ENCODE assay signal across 11 mouse cellular contexts in the genomic region with DNA sequence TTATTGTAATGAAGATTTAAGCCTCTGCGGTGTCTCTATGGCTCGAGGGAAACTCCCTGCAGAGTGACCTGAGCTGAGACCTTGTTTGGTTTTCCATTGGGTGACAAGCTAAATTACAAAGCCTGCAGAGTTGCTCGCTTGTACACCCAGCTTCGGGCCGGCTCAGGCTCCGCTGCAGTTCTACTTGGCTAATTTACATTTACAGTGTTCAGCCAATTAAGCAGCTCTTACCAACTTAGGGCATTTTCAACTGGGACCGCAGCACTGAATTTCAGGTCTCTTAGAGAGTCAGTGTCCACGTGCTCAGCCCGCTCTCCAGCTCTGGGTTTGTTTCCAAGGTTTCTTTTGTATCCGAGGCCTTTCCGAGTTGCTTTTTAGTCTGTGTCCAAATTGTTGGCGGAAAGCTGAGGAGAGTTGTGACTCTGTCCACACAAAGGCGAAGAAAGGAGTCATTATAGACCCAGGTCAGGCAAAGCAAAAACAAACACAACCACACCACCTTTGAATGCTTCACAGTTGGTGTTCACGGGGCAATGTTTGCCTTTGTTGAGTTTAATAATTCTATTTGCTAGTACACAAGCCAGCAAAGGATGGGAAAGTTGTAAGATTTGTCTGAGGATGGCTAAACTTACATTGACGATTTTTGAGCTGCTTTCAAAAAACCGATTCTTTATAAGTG.
DNase-seq lines count a peak whose midpoint lies in the region; ATAC-seq and TF ChIP-seq lines count a peak whose summit lies in the region.
"Had no signal": no experiment of that assay in that cellular context is flagged by ENCODE, and none has a peak within 500 bp of the region (broad histone marks: within the 10 kb centered on the region; RNA-seq: fewer than 3 reads in every experiment).

No protein-coding gene starts in this region.

- H3K27me3 ChIP-seq in forebrain, embryonic 14.5 days (replicated peaks; ENCODE audit: control insufficient read depth, insufficient read depth, low read length) = 0 out of 2 replicates have a peak, but pooled peaks cover 3% of the 10 kb centered on the region
- H3K27me3 ChIP-seq in kidney, embryonic 15.5 days = no peaks in the 10 kb centered on the region
- H3K27me3 ChIP-seq in midbrain, embryonic 16.5 days (ENCODE audit: control insufficient read depth, insufficient read depth, low read depth, low read length) = no peaks in the 10 kb centered on the region

- 6% methylated on average over 16 of the region's 16 CpGs for WGBS in forebrain, embryonic 14.5 days
- 32% methylated on average over 16 of the region's 16 CpGs for WGBS in kidney, embryonic 15.5 days
- 13% methylated on average over 16 of the region's 16 CpGs for WGBS in midbrain, embryonic 16.5 days
- 64% methylated on average over 16 of the region's 16 CpGs for whole genome bisulfite sequencing in lung, adult 2 months

- H3K36me3 ChIP-seq in forebrain, embryonic 14.5 days (ENCODE audit: control insufficient read depth, insufficient read depth, low read length) = peaks cover 5% of the 10 kb centered on the region; the same call in 1 of the 2 replicates
- no peaks in the 10 kb centered on the region for H3K36me3 ChIP-seq in kidney, embryonic 15.5 days
- peaks cover 6% of the 10 kb centered on the region for H3K36me3 ChIP-seq in midbrain, embryonic 16.5 days (ENCODE audit: control insufficient read depth, insufficient read depth, low read length)
- H3K36me3 ChIP-seq: G1E had no signal

- no peaks in the 10 kb centered on the region for H3K9me3 ChIP-seq in forebrain, embryonic 14.5 days (replicated peaks; ENCODE audit: control insufficient read depth, low read length)
- H3K9me3 ChIP-seq in kidney, embryonic 15.5 days (replicated peaks) = no peaks in the 10 kb centered on the region
- no peaks in the 10 kb centered on the region for H3K9me3 ChIP-seq in midbrain, embryonic 16.5 days (replicated peaks; ENCODE audit: control insufficient read depth, low read length, poor library complexity, severe bottlenecking)

- DNase-seq in embryo, embryonic 10 days (ENCODE audit: low spot score) = peak; percentile 40
- DNase-seq in forebrain, embryonic 14.5 days (ENCODE audit: low spot score) = peak; percentile 78
- DNase-seq in lung, postnatal 4 days = no peak
- no peak for DNase-seq in lung, adult 2 months
- DNase-seq in heart, adult 8-10 months (ENCODE audit: low spot score) = no peak
- DNase-seq: lung, embryonic 14.5 days had no signal

- H3K4me1 ChIP-seq in forebrain, embryonic 14.5 days (ENCODE audit: control insufficient read depth, insufficient read depth, low read length) = peaks cover 10% of the 10 kb centered on the region
- peaks cover 13% of the 10 kb centered on the region; the same call in 1 of the 2 replicates for H3K4me1 ChIP-seq in kidney, embryonic 15.5 days
- peaks cover 8% of the 10 kb centered on the region for H3K4me1 ChIP-seq in midbrain, embryonic 16.5 days (ENCODE audit: control insufficient read depth, insufficient read depth, low read length)
- H3K4me1 ChIP-seq in lung, adult 2 months (ENCODE audit: control insufficient read depth, insufficient read depth, low read length) = no peaks in the 10 kb centered on the region

- no peak overlapping the region for H3K27ac ChIP-seq in forebrain, embryonic 14.5 days (ENCODE audit: low read depth, low read length)
- no peak overlapping the region for H3K27ac ChIP-seq in kidney, embryonic 15.5 days
- H3K27ac ChIP-seq in midbrain, embryonic 16.5 days (ENCODE audit: low read length) = 0 out of 2 replicates have a peak overlapping the region, but pooled peaks have one; percentile 17

- peak; percentile 71 for ATAC-seq in forebrain, embryonic 14.5 days
- peak; percentile 76 for ATAC-seq in kidney, embryonic 15.5 days (replicated peaks; ENCODE audit: low FRiP score)
- peak; percentile 77 for ATAC-seq in midbrain, embryonic 16.5 days
- no peak for ATAC-seq in monocyte, adult 5-6 weeks (replicated peaks; ENCODE audit: insufficient number of reproducible peaks, low FRiP score, low TSS enrichment, poor library complexity, severe bottlenecking)

- no peak overlapping the region for H3K9ac ChIP-seq in forebrain, embryonic 14.5 days (ENCODE audit: low read length)
- no peak overlapping the region for H3K9ac ChIP-seq in kidney, embryonic 15.5 days
- H3K9ac ChIP-seq in midbrain, embryonic 16.5 days (ENCODE audit: low read depth, low read length) = no peak overlapping the region
- H3K9ac ChIP-seq: lung, embryonic 14.5 days had no signal

- no peak overlapping the region for H3K4me3 ChIP-seq in forebrain, embryonic 14.5 days (ENCODE audit: low read depth, low read length)
- H3K4me3 ChIP-seq in kidney, embryonic 15.5 days (replicated peaks) = no peak overlapping the region
- H3K4me3 ChIP-seq in midbrain, embryonic 16.5 days (ENCODE audit: low read depth, low read length) = no peak overlapping the region
- no peak overlapping the region for H3K4me3 ChIP-seq in lung, adult 2 months (replicated peaks; ENCODE audit: extremely low read depth, low read depth, low read length)

- TF ChIP-seq CTCF in lung, adult 2 months (IDR thresholded peaks at IDR 0.05; ENCODE audit: insufficient read depth, low read length) = no peak

- TF ChIP-seq POLR2A in lung, adult 2 months (IDR thresholded peaks at IDR 0.05; ENCODE audit: borderline replicate concordance, extremely low read depth, low read depth, low read length) = no peak

- H3K4me2 ChIP-seq in forebrain, embryonic 14.5 days (ENCODE audit: low read length) = no peak overlapping the region
- 0 out of 2 replicates have a peak overlapping the region, but pooled peaks have one; percentile 5 for H3K4me2 ChIP-seq in kidney, embryonic 15.5 days
- H3K4me2 ChIP-seq in midbrain, embryonic 16.5 days (ENCODE audit: low read length) = no peak overlapping the region
- H3K4me2 ChIP-seq: heart, embryonic 11.5 days; lung, embryonic 14.5 days had no signal

Comparison
In these comparisons a context has a peak if more than half of its experiments do, and no peak if none do; other contexts are left out.
1. DNase-seq: peak in embryo, embryonic 10 days (single experiment) and forebrain, embryonic 14.5 days (single experiment); none in lung, postnatal 4 days (0 of 2), lung, adult 2 months (single experiment) and heart, adult 8-10 months (single experiment).